Mouse (Mus musculus) lung, adult 2 months (tissue): ENCODE measurements around the gene Thra.

Source experiments
- CTCF ChIP-seq: fragments of 200-500 bp; IDR thresholded peaks from 2 replicates; pipeline ENCODE4 v1.5.1; 2011; ENCODE audit warnings: mild to moderate bottlenecking, low read length, control low read depth; ENCODE audit not compliant: insufficient read depth
- POLR2A ChIP-seq: fragments of 200-500 bp; IDR thresholded peaks from 2 replicates; pipeline ENCODE4 v1.6.1; 2011; ENCODE audit warnings: low read depth, mild to moderate bottlenecking, control low read depth, low read length, borderline replicate concordance; ENCODE audit errors: extremely low read depth

GRCm38 (mm10) chr11:98693746-98694145 is 46.7 kb upstream of the Thra start:
- TF ChIP-seq CTCF, result no peak
- no peak for TF ChIP-seq POLR2A
